Mouse (Mus musculus) cerebellum, adult 9-11 months (tissue): ENCODE results near the gene Fignl1.

Experiments used
- DNase-seq: peaks from one replicate; pipeline ENCODE4 v3.0.0; 2022

Gene Fignl1

GRCm38 (mm10) chr11:11831940-11832754 is 23.4 kb upstream of the Fignl1 start:
- DNase-seq = no peak

- no peak for DNase-seq
These were observed 22.8 kb upstream of the Fignl1 start for GRCm38 (mm10) chr11:11831526-11831925.

- DNase-seq = no peak
These were observed 22.2 kb upstream of the Fignl1 start for GRCm38 (mm10) chr11:11830884-11831495.

GRCm38 (mm10) chr11:11829161-11830000 is 20.6 kb upstream of the Fignl1 start:
- no peak for DNase-seq

- DNase-seq = no peak
These were observed 20.0 kb upstream of the Fignl1 start for GRCm38 (mm10) chr11:11828761-11829160.

- DNase-seq = no peak
These were observed 19.5 kb upstream of the Fignl1 start for GRCm38 (mm10) chr11:11828251-11828650.

GRCm38 (mm10) chr11:11826475-11826874 is 17.7 kb upstream of the Fignl1 start:
- DNase-seq = no peak

GRCm38 (mm10) chr11:11825670-11826069 is 16.9 kb upstream of the Fignl1 start:
- no peak for DNase-seq

- no peak for DNase-seq
These were observed 16.3 kb upstream of the Fignl1 start for GRCm38 (mm10) chr11:11824970-11825635.

- no peak for DNase-seq
These were observed 15.5 kb upstream of the Fignl1 start for GRCm38 (mm10) chr11:11823980-11824911.

- DNase-seq = no peak
These were observed 13.7 kb upstream of the Fignl1 start for GRCm38 (mm10) chr11:11822181-11823095.

GRCm38 (mm10) chr11:11821387-11821975 is 12.7 kb upstream of the Fignl1 start:
- no peak for DNase-seq

GRCm38 (mm10) chr11:11820737-11821136 is 12.0 kb upstream of the Fignl1 start:
- no peak for DNase-seq

- DNase-seq = peak; percentile 62
These were observed 11.5 kb upstream of the Fignl1 start for GRCm38 (mm10) chr11:11820251-11820650.

GRCm38 (mm10) chr11:11819206-11819605 is 10.4 kb upstream of the Fignl1 start:
- DNase-seq = no peak

- DNase-seq = no peak
These were observed 10.0 kb upstream of the Fignl1 start for GRCm38 (mm10) chr11:11818797-11819196.

- no peak for DNase-seq
These were observed 7.0 kb upstream of the Fignl1 start for GRCm38 (mm10) chr11:11815737-11816136.

- peak; percentile 44 for DNase-seq
These were observed 3.2 kb upstream of the Fignl1 start for GRCm38 (mm10) chr11:11811906-11812480.

GRCm38 (mm10) chr11:11809404-11810175 is 828 bp upstream of the Fignl1 start:
- DNase-seq = peak; percentile 31
